Mouse (Mus musculus) CH12.LX (cell line): ENCODE results near the gene Ankrd33. TPM values are rescaled to one million over a fixed set of nuclear protein-coding genes. Genes with fewer than 3 reads are reported as not detected.

Experiments used
- DNase-seq: peaks from one replicate; pipeline ENCODE4 v3.0.0-alpha.2; 2013; ENCODE audit errors: extremely low read depth
- H3K27ac ChIP-seq: 2 replicates; pipeline ENCODE4 v1.5.1; 2012; ENCODE audit warnings: low read depth, mild to moderate bottlenecking, control low read depth, moderate library complexity; ENCODE audit not compliant: insufficient read depth
- H3K27me3 ChIP-seq: replicated peaks from 2 replicates; pipeline ENCODE3; 2012; ENCODE audit warnings: inconsistent platforms
- H3K36me3 ChIP-seq, 2 experiments: replicated peaks in 1 of 2; 2 replicates each; pipeline versions ENCODE3 to v1.6.1; 2012; ENCODE audit warnings: inconsistent platforms in 1 of 2, low read length in 1 of 2, mild to moderate bottlenecking in 1 of 2, mixed read lengths in 1 of 2, moderate library complexity in 1 of 2; ENCODE audit not compliant: control insufficient read depth in 1 of 2, insufficient read depth in 1 of 2
- H3K4me1 ChIP-seq, 2 experiments: 2 replicates each; pipeline ENCODE4 v1.6.1; 2012; ENCODE audit warnings: inconsistent platforms in 1 of 2, moderate library complexity in 1 of 2; ENCODE audit not compliant: insufficient read depth in 2 of 2, control insufficient read depth in 1 of 2
- H3K4me2 ChIP-seq: 2 replicates; pipeline ENCODE4 v1.6.1; 2012; ENCODE audit warnings: low read depth, mild to moderate bottlenecking, control low read depth; ENCODE audit not compliant: poor library complexity, insufficient read depth, severe bottlenecking
- H3K4me3 ChIP-seq, 3 experiments: fragments of 150-350 bp in 1 of 3; sonication (generic) in 1 of 3; replicated peaks in 1 of 3; 2 replicates each; pipeline versions ENCODE3 to v1.5.1; 2011 to 2012; ENCODE audit warnings: low read depth in 2 of 3, low read length in 2 of 3, mild to moderate bottlenecking in 2 of 3, moderate library complexity in 2 of 3, control low read depth in 1 of 3, improper control_type of control experiment in 1 of 3, inconsistent platforms in 1 of 3, mixed read lengths in 1 of 3; ENCODE audit not compliant: poor library complexity in 1 of 3
- H3K79me2 ChIP-seq: replicated peaks from 2 replicates; pipeline ENCODE4 v1.6.1; 2012; ENCODE audit warnings: mild to moderate bottlenecking, moderate library complexity; ENCODE audit not compliant: control insufficient read depth, poor library complexity, insufficient read depth, severe bottlenecking; ENCODE audit errors: extremely low read depth
- H3K9ac ChIP-seq: 2 replicates; pipeline ENCODE4 v1.6.1; 2012; ENCODE audit warnings: low read depth, mild to moderate bottlenecking, control low read depth, moderate library complexity; ENCODE audit not compliant: insufficient read depth
- H3K9me3 ChIP-seq: replicated peaks from 2 replicates; pipeline ENCODE3; 2012; ENCODE audit warnings: low read length, inconsistent platforms, mixed read lengths
- CHD2 ChIP-seq: IDR thresholded peaks from 2 replicates; pipeline ENCODE4 v1.6.1; 2011; ENCODE audit warnings: low read length, improper control_type of control experiment
- EP300 ChIP-seq: IDR thresholded peaks from 2 replicates; pipeline ENCODE4 v1.6.1; 2011; ENCODE audit warnings: low read length, improper control_type of control experiment
- IRF4 ChIP-seq: IDR thresholded peaks from 2 replicates; pipeline ENCODE4 v1.6.1; 2014; ENCODE audit warnings: low read depth, mild to moderate bottlenecking, inconsistent platforms, low read length, improper control_type of control experiment
- KAT2A ChIP-seq: IDR thresholded peaks from 2 replicates; pipeline ENCODE4 v1.6.1; 2012; ENCODE audit warnings: low read length, improper control_type of control experiment, inconsistent platforms; ENCODE audit not compliant: insufficient replicate concordance
- MAFK ChIP-seq: IDR thresholded peaks from 2 replicates; pipeline ENCODE4 v1.6.1; 2011; ENCODE audit warnings: low read length, improper control_type of control experiment; ENCODE audit not compliant: insufficient replicate concordance
- MAZ ChIP-seq: IDR thresholded peaks from 2 replicates; pipeline ENCODE4 v1.6.1; 2012; ENCODE audit warnings: low read depth, mild to moderate bottlenecking, inconsistent platforms, low read length, improper control_type of control experiment, moderate library complexity
- MEF2A ChIP-seq: IDR thresholded peaks from 2 replicates; pipeline ENCODE4 v1.6.1; 2014; ENCODE audit warnings: low read depth, mild to moderate bottlenecking, inconsistent platforms, low read length, improper control_type of control experiment, borderline replicate concordance
- MXI1 ChIP-seq: IDR thresholded peaks from 2 replicates; pipeline ENCODE4 v1.6.1; 2011; ENCODE audit warnings: mild to moderate bottlenecking, low read depth, low read length, improper control_type of control experiment
- MYC ChIP-seq: IDR thresholded peaks from 2 replicates; pipeline ENCODE4 v1.6.1; 2011; ENCODE audit warnings: low read depth, mild to moderate bottlenecking, improper control_type of control experiment, low read length
- NRF1 ChIP-seq: IDR thresholded peaks from 2 replicates; pipeline ENCODE4 v1.6.1; 2014; ENCODE audit warnings: low read depth, mild to moderate bottlenecking, inconsistent platforms, low read length, improper control_type of control experiment, moderate library complexity
- POLR2A ChIP-seq: IDR thresholded peaks from 2 replicates; pipeline ENCODE4 v1.6.1; 2011; ENCODE audit warnings: low read depth, mild to moderate bottlenecking, improper control_type of control experiment, low read length
- POLR2AphosphoS2 ChIP-seq: IDR thresholded peaks from 2 replicates; pipeline ENCODE4 v1.6.1; 2011; ENCODE audit warnings: low read depth, low read length, improper control_type of control experiment
- RCOR1 ChIP-seq: conservative IDR thresholded peaks from 2 replicates; pipeline ENCODE4 v1.6.1; 2012; ENCODE audit warnings: low read depth, mild to moderate bottlenecking, inconsistent platforms, low read length, improper control_type of control experiment
- SIN3A ChIP-seq: IDR thresholded peaks from 2 replicates; pipeline ENCODE4 v1.6.1; 2012; ENCODE audit warnings: low read length, improper control_type of control experiment, inconsistent platforms
- UBTF ChIP-seq: IDR thresholded peaks from 2 replicates; pipeline ENCODE4 v1.6.1; 2012; ENCODE audit warnings: low read depth, mild to moderate bottlenecking, inconsistent platforms, low read length, improper control_type of control experiment, moderate library complexity
- USF1 ChIP-seq: IDR thresholded peaks from 2 replicates; pipeline ENCODE4 v1.6.1; 2014; ENCODE audit warnings: low read depth, mild to moderate bottlenecking, inconsistent platforms, low read length, improper control_type of control experiment
- USF2 ChIP-seq: conservative IDR thresholded peaks from 2 replicates; pipeline ENCODE4 v1.6.1; 2011; ENCODE audit warnings: low read depth, low read length, improper control_type of control experiment
- ZC3H11A ChIP-seq: IDR thresholded peaks from 2 replicates; pipeline ENCODE4 v1.6.1; 2012; ENCODE audit warnings: low read depth, mild to moderate bottlenecking, inconsistent platforms, low read length, improper control_type of control experiment
- ZKSCAN1 ChIP-seq: IDR thresholded peaks from 2 replicates; pipeline ENCODE4 v1.6.1; 2012; ENCODE audit warnings: low read depth, inconsistent platforms, low read length, improper control_type of control experiment, borderline replicate concordance
- ZNF384 ChIP-seq: IDR thresholded peaks from 2 replicates; pipeline ENCODE4 v1.6.1; 2012; ENCODE audit warnings: low read depth, low read length, improper control_type of control experiment, inconsistent platforms
- dilution Hi-C: fragments of 300-500 bp; cut with MboI; formaldehyde crosslinking; loops from 2 replicates; pipeline ENCODE4 v1.14.3; 2020; ENCODE audit warnings: low sequenced_read_pairs; ENCODE audit not compliant: extremely low pct_unique_long_range_greater_than_20kb, extremely low pct_ligation_motif_present
- in situ Hi-C: fragments of 300-500 bp; cut with MboI; formaldehyde crosslinking; loops from 3 replicates; pipeline ENCODE4 v1.14.3; 2019; ENCODE audit warnings: low sequenced_read_pairs, low pct_ligation_motif_present, low pct_unique_long_range_greater_than_20kb, mixed read lengths
- polyA plus RNA-seq: library from polyadenylated mRNA; unstranded; fragments of >175 nt; gene quantifications from 2 replicates; pipeline ENCODE4 v1.2.1, GENCODE M21; 2012; ENCODE audit warnings: low read depth; ENCODE audit not compliant: insufficient read length
- total RNA-seq, 2 experiments: library from RNA; depleted of rRNA; stranded (reverse); fragments of 300-350 nt in 1 of 2; fragments of >200 nt in 1 of 2; gene quantifications; 2 replicates each; pipeline ENCODE4 v1.2.3; 2012 to 2014

The Ankrd33 gene
- total and polyA plus RNA-seq, 3 experiments, result not detected

GRCm38 (mm10) chr15:101131498-101131897 lies 15.9 kb downstream of the Ankrd33 start:
- H3K27ac ChIP-seq, result no peak overlapping the region
- H3K4me2 ChIP-seq, result no peak overlapping the region
- peaks cover 0 to 6% of the 10 kb centered on the region in 2 experiments for H3K36me3 ChIP-seq
- H3K9me3 ChIP-seq, result no peaks in the 10 kb centered on the region
- no peak overlapping the region for H3K9ac ChIP-seq
- no peaks in the 10 kb centered on the region for H3K79me2 ChIP-seq
- peaks cover 10 to 42% of the 10 kb centered on the region in 2 experiments for H3K4me1 ChIP-seq
- DNase-seq, result no peak
- peaks cover 33% of the 10 kb centered on the region for H3K27me3 ChIP-seq
- no peak overlapping the region for H3K4me3 ChIP-seq
- dilution Hi-C loops, result no loop called here
- TF ChIP-seq ZNF384, result no peak
- no peak for TF ChIP-seq EP300
- no peak for TF ChIP-seq USF2
- TF ChIP-seq CHD2, result no peak
- TF ChIP-seq KAT2A, result no peak
- TF ChIP-seq MAZ, result no peak
- TF ChIP-seq POLR2AphosphoS2, result no peak
- no peak for TF ChIP-seq MEF2A
- TF ChIP-seq POLR2A, result no peak
- TF ChIP-seq MAFK, result no peak
- TF ChIP-seq ZKSCAN1, result no peak
- TF ChIP-seq SIN3A, result no peak
- no peak for TF ChIP-seq NRF1
- TF ChIP-seq IRF4, result no peak
- no peak for TF ChIP-seq MXI1
- no peak for TF ChIP-seq ZC3H11A
- in situ Hi-C loops, result no loop called here

DNA sequence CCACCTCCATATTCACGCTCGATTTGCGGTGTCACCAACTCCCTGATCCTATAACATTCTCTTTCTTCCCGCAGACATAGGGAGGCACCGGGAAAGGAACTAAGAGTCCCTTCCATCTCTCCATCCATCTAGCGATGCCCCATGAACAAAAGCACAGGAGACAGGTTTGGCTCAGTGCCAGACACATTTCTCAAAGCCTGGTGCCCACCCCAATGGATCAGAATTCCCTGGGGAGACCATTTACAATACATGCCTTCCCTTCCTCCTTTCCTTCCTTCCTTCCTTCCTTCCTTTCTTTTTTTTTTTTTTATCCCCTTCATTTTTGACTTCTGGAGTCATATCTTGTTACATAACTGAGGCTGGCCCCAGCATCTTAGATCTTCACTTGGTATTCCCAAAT lies 16.5 kb downstream of the Ankrd33 start:
- Histone ChIP-seq H3K36me3 (peaks cover 0 to 9% of the 10 kb centered on the region in 2 experiments), H3K9me3 (no peaks in the 10 kb centered on the region), H3K4me2 (no peak overlapping the region), H3K79me2 (no peaks in the 10 kb centered on the region), H3K9ac (no peak overlapping the region), H3K27ac (no peak overlapping the region), H3K4me1 (peaks cover 10 to 44% of the 10 kb centered on the region in 2 experiments), H3K27me3 (peaks cover 29% of the 10 kb centered on the region), H3K4me3 (no peak overlapping the region)
- dilution Hi-C loops, result no loop called here
- in situ Hi-C loops, result no loop called here
- no peak for DNase-seq
- TF ChIP-seq SIN3A (no peak), RCOR1 (no peak), USF1 (no peak), MYC (no peak), UBTF (no peak)
